Mouse (Mus musculus): ENCODE data around the gene Npb. TPM values are rescaled to one million over a fixed set of nuclear protein-coding genes. Genes with fewer than 3 reads are reported as not detected.

The Npb gene
- total and polyA plus RNA-seq, 2 experiments from 2014 or later = 9.9 TPM; not detected in 1

- peaks cover 12% of the 10 kb centered on the region for H3K4me1 ChIP-seq (ENCODE audit: control insufficient read depth, insufficient read depth)
- peak within 1 kb of the TSS; percentile 88 for H3K4me3 ChIP-seq (ENCODE audit: low read depth, low read length)
- H3K27me3 ChIP-seq (ENCODE audit: control insufficient read depth, insufficient read depth, low read length) = no peaks in the 10 kb centered on the region
- no peaks in the 10 kb centered on the region for H3K9me3 ChIP-seq (replicated peaks; ENCODE audit: control insufficient read depth, low read length)
- peak; percentile 53; the same call in 1 of the 2 replicates for TF ChIP-seq EP300 (IDR thresholded peaks at IDR 0.05; ENCODE audit: low read depth)
- TF ChIP-seq CTCF (IDR thresholded peaks at IDR 0.05; ENCODE audit: low read depth) = no peak
- peak within 1 kb of the TSS; percentile 84 for H3K27ac ChIP-seq (ENCODE audit: low read depth)
- DNase-seq (ENCODE audit: low spot score) (peak; percentile 82), ATAC-seq (ENCODE audit: insufficient read depth, low read depth) (peak; percentile 97)
- peak within 1 kb of the TSS; percentile 70 for H3K9ac ChIP-seq (replicated peaks; ENCODE audit: low read depth, low read length)
- WGBS = under 1% methylated on average over 56 of the region's 56 CpGs
- H3K36me3 ChIP-seq (replicated peaks; ENCODE audit: control insufficient read depth, insufficient read depth, low read length) = peaks cover 54% of the 10 kb centered on the region
- peak within 1 kb of the TSS; percentile 99 for H3K4me2 ChIP-seq (ENCODE audit: low read depth, low read length)
Measured at GRCm38 (mm10) chr11:120617519-120618112, 9.3 kb downstream of the Npb start, which contains the start of gene Pcyt2. Gene Pcyt2 (minus strand): TSS chr11:120617936.

- DNase-seq (ENCODE audit: low spot score) (no peak), ATAC-seq (ENCODE audit: insufficient read depth, low read depth) (no peak)
- Histone ChIP-seq H3K27ac (ENCODE audit: low read depth) (no peak overlapping the region), H3K27me3 (ENCODE audit: control insufficient read depth, insufficient read depth, low read length) (no peaks in the 10 kb centered on the region), H3K36me3 (replicated peaks; ENCODE audit: control insufficient read depth, insufficient read depth, low read length) (peaks cover 53% of the 10 kb centered on the region), H3K9ac (replicated peaks; ENCODE audit: low read depth, low read length) (no peak overlapping the region), H3K9me3 (replicated peaks; ENCODE audit: control insufficient read depth, low read length) (no peaks in the 10 kb centered on the region), H3K4me2 (ENCODE audit: low read depth, low read length) (no peak overlapping the region), H3K4me3 (ENCODE audit: low read depth, low read length) (no peak overlapping the region), H3K4me1 (ENCODE audit: control insufficient read depth, insufficient read depth) (peaks cover 12% of the 10 kb centered on the region)
- no peak for TF ChIP-seq CTCF (IDR thresholded peaks at IDR 0.05; ENCODE audit: low read depth)
- no peak for TF ChIP-seq EP300 (IDR thresholded peaks at IDR 0.05; ENCODE audit: low read depth)
- WGBS = 90% methylated on average over 25 of the region's 25 CpGs
Measured at GRCm38 (mm10) chr11:120618619-120619535, 10.6 kb downstream of the Npb start.

GRCm38 (mm10) chr11:120620195-120620594 is 11.9 kb downstream of the Npb start:
- Histone ChIP-seq H3K9me3 (replicated peaks; ENCODE audit: control insufficient read depth, low read length) (no peaks in the 10 kb centered on the region), H3K4me3 (ENCODE audit: low read depth, low read length) (no peak overlapping the region), H3K4me1 (ENCODE audit: control insufficient read depth, insufficient read depth) (peaks cover 16% of the 10 kb centered on the region), H3K27ac (ENCODE audit: low read depth) (no peak overlapping the region), H3K36me3 (replicated peaks; ENCODE audit: control insufficient read depth, insufficient read depth, low read length) (peaks cover 46% of the 10 kb centered on the region), H3K27me3 (ENCODE audit: control insufficient read depth, insufficient read depth, low read length) (no peaks in the 10 kb centered on the region), H3K9ac (replicated peaks; ENCODE audit: low read depth, low read length) (no peak overlapping the region), H3K4me2 (ENCODE audit: low read depth, low read length) (no peak overlapping the region)
- TF ChIP-seq EP300 (IDR thresholded peaks at IDR 0.05; ENCODE audit: low read depth) (no peak), CTCF (IDR thresholded peaks at IDR 0.05; ENCODE audit: low read depth) (no peak)
- ATAC-seq (ENCODE audit: insufficient read depth, low read depth) (no peak), DNase-seq (ENCODE audit: low spot score) (no peak)
- 87% methylated on average over 14 of the region's 14 CpGs for WGBS

- DNase-seq (ENCODE audit: low spot score) (no peak), ATAC-seq (ENCODE audit: insufficient read depth, low read depth) (no peak)
- no peak overlapping the region for H3K27ac ChIP-seq (ENCODE audit: low read depth)
- H3K4me1 ChIP-seq (ENCODE audit: control insufficient read depth, insufficient read depth) = peaks cover 4% of the 10 kb centered on the region
- H3K9me3 ChIP-seq (replicated peaks; ENCODE audit: control insufficient read depth, low read length) = no peaks in the 10 kb centered on the region
- H3K36me3 ChIP-seq (replicated peaks; ENCODE audit: control insufficient read depth, insufficient read depth, low read length) = peaks cover 47% of the 10 kb centered on the region
- TF ChIP-seq EP300 (IDR thresholded peaks at IDR 0.05; ENCODE audit: low read depth) (no peak), CTCF (IDR thresholded peaks at IDR 0.05; ENCODE audit: low read depth) (no peak)
- no peak overlapping the region for H3K4me2 ChIP-seq (ENCODE audit: low read depth, low read length)
- 82% methylated on average over 6 of the region's 6 CpGs for WGBS
- H3K9ac ChIP-seq (replicated peaks; ENCODE audit: low read depth, low read length) = no peak overlapping the region
- no peak overlapping the region for H3K4me3 ChIP-seq (ENCODE audit: low read depth, low read length)
- no peaks in the 10 kb centered on the region for H3K27me3 ChIP-seq (ENCODE audit: control insufficient read depth, insufficient read depth, low read length)
Measured at GRCm38 (mm10) chr11:120622805-120623204, 14.5 kb downstream of the Npb start.

GRCm38 (mm10) chr11:120623961-120624679 is 15.8 kb downstream of the Npb start:
- no peak for DNase-seq (ENCODE audit: low spot score)
- Histone ChIP-seq H3K27ac (ENCODE audit: low read depth) (peak overlapping the region; percentile 89), H3K4me1 (ENCODE audit: control insufficient read depth, insufficient read depth) (peaks cover 4% of the 10 kb centered on the region), H3K4me2 (ENCODE audit: low read depth, low read length) (peak overlapping the region; percentile 96), H3K9me3 (replicated peaks; ENCODE audit: control insufficient read depth, low read length) (no peaks in the 10 kb centered on the region), H3K9ac (replicated peaks; ENCODE audit: low read depth, low read length) (peak overlapping the region; percentile 72), H3K36me3 (replicated peaks; ENCODE audit: control insufficient read depth, insufficient read depth, low read length) (peaks cover 43% of the 10 kb centered on the region), H3K4me3 (ENCODE audit: low read depth, low read length) (peak overlapping the region; percentile 95), H3K27me3 (ENCODE audit: control insufficient read depth, insufficient read depth, low read length) (no peaks in the 10 kb centered on the region)
- 12% methylated on average over 29 of the region's 30 CpGs for WGBS
- ATAC-seq (ENCODE audit: insufficient read depth, low read depth) = peak; percentile 81
- TF ChIP-seq EP300 (IDR thresholded peaks at IDR 0.05; ENCODE audit: low read depth) (no peak), CTCF (IDR thresholded peaks at IDR 0.05; ENCODE audit: low read depth) (peak; percentile 51)
